Mouse (Mus musculus): ENCODE measurements around the gene Per3.

Gene Per3

GRCm38 (mm10) chr4:150963711-150964110 is 80.8 kb downstream of the Per3 start:
- DNase-seq (ENCODE audit: extremely low spot score, low read depth, low spot score) = no peak

- no peak for DNase-seq (ENCODE audit: extremely low spot score, low read depth, low spot score)
Observed at GRCm38 (mm10) chr4:150962231-150962630, 82.2 kb downstream of the Per3 start.

GRCm38 (mm10) chr4:150958536-150958935 is 85.9 kb downstream of the Per3 start:
- no peak for DNase-seq (ENCODE audit: extremely low spot score, low read depth, low spot score)

GRCm38 (mm10) chr4:150957106-150957458 is 87.4 kb downstream of the Per3 start:
- DNase-seq (ENCODE audit: extremely low spot score, low read depth, low spot score) = no peak

- DNase-seq (ENCODE audit: extremely low spot score, low read depth, low spot score) = no peak
Observed at GRCm38 (mm10) chr4:150956369-150957105, 87.9 kb downstream of the Per3 start.
